Mouse (Mus musculus): ENCODE results near the gene Lcat.
"Not testable (repeated sequence)": the region's sequence is repeated elsewhere in the genome, so short reads cannot be mapped to it uniquely, and the experiment has no call there.

The Lcat gene

DNA sequence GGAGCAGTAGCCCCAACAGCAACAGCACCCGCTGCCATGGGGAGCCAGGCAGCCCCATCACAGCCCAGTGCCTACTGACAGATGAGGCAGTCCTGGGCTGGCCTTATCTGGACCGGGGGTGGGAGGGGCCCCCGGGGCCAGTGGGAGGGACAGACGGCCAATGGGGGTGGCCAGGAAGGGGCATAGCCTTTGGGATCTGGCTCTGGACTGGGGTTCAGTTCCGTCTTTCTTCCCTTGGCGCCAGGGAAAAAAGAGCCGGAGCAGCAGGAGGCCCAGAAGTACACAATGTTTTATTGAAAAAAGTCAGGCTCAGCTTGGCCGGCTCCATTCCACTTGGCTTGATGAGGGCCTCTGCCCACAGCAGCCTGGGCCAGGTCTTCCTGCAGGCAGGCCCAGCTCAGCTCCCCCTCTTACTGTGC, at the start of gene Lcat:
Gene Lcat (minus strand): TSS at position 62 of the 419 bp plus-strand sequence.
- no peak for DNase-seq

DNA sequence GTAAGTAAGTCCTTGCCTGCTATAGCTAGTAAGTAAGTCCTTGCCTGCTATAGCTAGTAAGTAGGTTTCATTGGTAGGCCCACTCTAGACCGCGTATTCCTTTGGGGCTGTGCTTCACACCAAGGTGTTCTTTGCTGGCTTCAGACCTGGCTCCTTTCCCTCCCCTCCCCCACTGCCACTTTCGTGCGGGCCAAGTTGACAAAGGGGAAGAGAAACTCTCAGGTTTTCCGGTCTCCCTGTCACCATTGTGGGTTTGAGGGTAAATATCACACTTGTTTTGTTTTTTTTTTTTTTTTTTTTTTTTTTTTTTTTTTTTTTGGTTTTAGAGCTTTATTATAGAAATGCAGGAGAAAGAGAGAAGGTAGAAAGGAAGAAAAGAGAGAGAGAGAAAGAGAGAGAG, 49.3 kb upstream of the Lcat start:
- DNase-seq: peak; percentile 87

GRCm38 (mm10) chr8:105991546-105991945, 48.4 kb upstream of the Lcat start:
- DNase-seq: no peak

DNA sequence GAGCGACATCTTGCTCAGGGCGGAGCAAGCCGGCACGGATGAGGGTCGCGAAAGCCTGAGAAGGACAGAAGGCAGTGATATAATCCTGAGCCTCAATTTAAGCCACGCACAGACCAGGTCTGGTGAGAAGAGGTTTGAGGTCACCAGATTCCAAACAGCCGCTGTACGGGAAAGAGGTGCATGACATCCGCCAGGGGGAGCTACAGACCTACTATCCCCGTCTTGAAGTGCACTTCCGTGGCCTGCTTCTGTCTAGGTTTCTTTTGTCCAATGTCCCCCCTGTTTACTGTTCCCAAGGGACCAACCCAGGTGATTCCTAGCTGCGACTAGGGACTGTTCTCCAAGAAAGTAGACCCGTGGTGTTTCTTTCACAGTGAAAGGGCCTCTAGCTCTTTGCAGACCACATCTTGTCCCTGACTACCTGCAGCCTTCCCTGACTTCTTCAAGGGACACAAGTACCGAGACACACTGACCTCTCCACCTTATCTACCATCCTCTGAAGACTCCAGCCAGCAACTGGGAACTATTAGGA, 47.7 kb upstream of the Lcat start, which contains the start of gene Dus2:
Gene Dus2 (plus strand): TSS at position 482 of the 532 bp plus-strand sequence.
- DNase-seq: peak; percentile 96

DNA sequence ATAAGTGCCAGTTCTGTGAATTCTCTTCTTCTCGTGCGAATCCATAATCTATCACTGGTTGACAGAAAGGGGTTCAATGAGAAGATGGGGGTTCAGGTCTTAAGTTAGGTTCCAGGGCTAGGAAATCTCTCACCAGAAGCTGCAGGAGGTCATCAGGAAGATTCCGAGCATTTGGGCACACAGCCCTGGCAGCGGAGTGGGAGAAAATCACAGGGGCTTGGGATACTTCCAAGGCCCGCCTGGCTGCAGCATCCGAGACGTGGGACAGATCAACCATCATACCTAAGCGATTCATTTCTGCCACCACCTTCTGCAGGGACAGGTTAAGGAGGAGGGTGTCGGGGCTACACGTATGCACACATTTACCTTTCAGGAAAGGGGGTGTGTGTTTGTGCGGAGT, 45.4 kb upstream of the Lcat start:
- DNase-seq: no peak

DNA sequence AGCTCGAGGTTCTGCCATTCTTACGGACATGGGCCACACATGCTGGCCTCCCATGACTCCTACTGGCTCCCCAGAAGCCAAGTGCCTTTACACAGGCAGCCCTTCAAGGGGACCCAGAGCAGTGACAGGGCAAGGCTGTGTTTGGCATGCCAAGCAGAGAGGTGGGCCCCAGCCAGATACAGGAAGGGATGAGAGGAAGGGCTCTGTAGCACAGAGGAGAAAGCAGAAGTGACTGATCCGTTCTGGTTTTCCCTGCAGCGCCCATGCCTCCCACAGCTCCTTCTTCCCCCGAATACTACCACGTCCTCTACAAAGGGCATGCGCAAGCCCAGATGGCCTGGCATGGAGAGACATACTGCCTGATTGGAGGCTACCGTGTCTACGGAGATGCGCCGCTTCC, 40.2 kb upstream of the Lcat start:
- DNase-seq: not testable (repeated sequence)

GRCm38 (mm10) chr8:105981146-105981545, 38.0 kb upstream of the Lcat start:
- no peak for DNase-seq

GRCm38 (mm10) chr8:105979325-105979724, 36.1 kb upstream of the Lcat start, which contains the start of gene Dpep3:
Dpep3 (minus strand) TSS chr8:105979429.
- DNase-seq: peak; percentile 32

GRCm38 (mm10) chr8:105975363-105975762, 32.2 kb upstream of the Lcat start:
- no peak for DNase-seq

- DNase-seq: no peak
These were observed 28.0 kb upstream of the Lcat start for GRCm38 (mm10) chr8:105971019-105971720.

DNA sequence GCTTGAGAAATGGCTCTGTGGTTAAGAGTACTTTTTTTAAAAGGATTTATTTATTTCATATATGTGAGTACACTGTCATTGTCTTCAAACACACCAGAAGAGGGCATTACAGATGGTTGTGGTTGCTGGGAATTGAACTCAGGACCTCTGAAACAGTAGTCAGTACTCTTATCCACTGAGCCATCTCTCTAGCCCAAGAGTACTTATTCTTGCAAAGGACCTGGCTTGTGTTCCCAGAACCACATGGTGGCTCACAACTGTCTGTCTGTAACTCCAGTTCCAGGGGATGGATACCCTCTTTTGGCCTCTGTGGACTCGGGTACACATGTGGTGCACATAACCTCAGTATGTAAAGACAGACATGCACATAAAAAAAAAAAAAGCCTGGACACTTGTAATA, 26.2 kb upstream of the Lcat start:
- no peak for DNase-seq

DNA sequence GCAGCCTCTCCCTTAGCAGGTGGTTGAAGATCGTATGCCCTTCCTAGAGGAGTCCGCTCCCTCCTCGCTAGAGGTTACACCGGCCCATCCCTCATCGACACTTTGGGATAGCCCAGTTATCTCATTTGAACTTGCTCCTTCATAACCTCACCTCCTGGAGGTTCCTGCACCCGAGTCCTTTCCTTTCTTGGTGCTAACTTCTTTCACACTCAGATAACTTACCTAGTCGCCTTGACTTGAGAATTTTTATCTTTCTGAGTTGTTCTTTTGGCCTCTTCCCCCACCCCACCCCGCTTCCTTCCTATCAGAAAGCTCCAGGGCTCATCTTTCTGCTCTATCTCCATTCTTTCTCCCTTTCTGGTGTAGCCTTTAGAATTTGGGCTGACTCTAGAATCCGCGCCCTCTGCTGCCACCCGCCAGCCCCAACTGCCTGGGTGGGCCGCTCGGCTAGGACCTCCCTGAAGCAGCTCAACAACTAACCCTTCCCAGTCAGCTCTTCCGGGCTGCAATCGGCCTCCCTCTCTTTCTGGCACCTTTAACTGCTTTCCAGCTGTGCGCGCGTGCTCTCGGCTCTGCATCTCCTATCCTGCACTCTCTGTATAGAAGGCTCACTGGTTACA, 23.6 kb upstream of the Lcat start:
- DNase-seq: peak; percentile 71

- DNase-seq: peak; percentile 91
These were observed 22.7 kb upstream of the Lcat start, which contains the start of gene Slc12a4 for GRCm38 (mm10) chr8:105965905-105966341. Slc12a4 (minus strand) TSS chr8:105966097.

DNA sequence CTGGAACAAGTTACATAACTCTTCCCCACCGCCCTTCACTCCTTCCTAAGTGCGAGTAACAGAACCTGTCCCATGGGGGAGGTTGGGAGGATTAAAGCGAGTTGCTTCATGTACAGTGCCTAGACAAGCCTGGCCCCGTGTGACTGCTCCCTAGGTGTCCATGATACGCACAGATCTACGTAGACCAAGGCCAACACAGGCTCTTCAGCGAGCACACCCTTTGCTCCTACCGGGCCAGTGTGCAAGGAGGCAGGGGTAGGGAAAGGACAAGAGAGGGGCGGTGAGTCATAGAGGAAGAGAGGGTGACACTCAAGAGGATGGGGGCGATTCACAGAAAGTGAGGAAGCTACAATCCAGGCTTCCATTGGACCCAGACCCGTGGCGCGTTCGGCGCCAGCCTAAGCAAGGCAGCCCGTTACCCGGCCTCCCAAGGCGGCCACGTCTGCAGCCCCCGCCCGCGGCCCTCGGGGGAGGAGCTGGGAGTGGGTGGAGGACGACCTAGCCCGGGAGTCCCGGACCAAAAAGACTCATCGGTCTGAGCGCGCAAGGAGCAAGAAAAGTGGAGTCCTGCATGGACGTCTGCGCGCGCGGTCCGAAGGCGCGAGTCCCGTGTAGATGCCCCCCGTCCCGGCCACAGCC, 22.2 kb upstream of the Lcat start:
- peak; percentile 77 for DNase-seq

- no peak for DNase-seq
These were observed 21.5 kb upstream of the Lcat start for GRCm38 (mm10) chr8:105964506-105965265.

GRCm38 (mm10) chr8:105961536-105961935, 18.4 kb upstream of the Lcat start:
- no peak for DNase-seq

- peak; percentile 50 for DNase-seq
These were observed 17.9 kb upstream of the Lcat start for GRCm38 (mm10) chr8:105961101-105961500.

DNA sequence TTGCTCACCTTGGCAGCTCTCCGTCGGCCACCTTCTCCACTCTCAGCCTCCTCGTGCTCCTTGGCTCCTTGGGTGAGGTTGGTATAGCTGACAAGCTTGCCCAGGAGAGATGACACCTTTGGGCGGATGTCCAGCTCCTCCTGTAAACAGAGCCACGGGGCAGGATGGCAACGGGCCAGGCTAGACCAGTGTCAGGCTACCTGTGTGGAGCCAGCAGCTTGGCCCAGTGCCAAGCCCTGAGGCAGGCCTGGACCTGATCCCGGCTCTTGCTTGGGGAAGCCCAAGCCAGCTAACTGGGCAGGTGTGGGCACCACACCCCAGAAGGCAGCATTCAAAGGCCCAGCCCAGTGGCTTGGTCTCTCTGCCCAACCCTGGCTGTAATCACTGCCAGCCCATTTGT, 16.2 kb upstream of the Lcat start:
- no peak for DNase-seq

DNA sequence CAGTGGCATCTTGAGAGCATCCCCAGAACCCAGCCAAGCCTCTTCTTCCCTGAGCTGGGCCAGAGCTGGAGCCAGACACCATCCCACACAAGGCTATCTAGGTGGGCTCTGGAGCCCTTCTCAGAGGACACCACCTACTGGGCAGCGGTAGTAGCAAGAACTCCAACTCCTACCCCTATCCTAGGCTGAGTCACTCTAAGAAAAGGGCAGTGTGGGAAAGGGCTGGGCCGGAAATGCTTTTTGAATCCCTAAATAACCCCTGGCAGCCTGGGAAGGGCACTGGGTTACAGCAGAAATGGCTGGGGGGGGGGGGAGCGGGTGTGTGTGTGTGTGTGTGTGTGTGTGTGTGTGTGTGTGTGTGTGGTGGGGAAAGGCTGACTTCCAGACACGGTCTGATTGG, 14.6 kb upstream of the Lcat start:
- no peak for DNase-seq

- no peak for DNase-seq
These were observed 13.4 kb upstream of the Lcat start for GRCm38 (mm10) chr8:105956556-105956955.

DNA sequence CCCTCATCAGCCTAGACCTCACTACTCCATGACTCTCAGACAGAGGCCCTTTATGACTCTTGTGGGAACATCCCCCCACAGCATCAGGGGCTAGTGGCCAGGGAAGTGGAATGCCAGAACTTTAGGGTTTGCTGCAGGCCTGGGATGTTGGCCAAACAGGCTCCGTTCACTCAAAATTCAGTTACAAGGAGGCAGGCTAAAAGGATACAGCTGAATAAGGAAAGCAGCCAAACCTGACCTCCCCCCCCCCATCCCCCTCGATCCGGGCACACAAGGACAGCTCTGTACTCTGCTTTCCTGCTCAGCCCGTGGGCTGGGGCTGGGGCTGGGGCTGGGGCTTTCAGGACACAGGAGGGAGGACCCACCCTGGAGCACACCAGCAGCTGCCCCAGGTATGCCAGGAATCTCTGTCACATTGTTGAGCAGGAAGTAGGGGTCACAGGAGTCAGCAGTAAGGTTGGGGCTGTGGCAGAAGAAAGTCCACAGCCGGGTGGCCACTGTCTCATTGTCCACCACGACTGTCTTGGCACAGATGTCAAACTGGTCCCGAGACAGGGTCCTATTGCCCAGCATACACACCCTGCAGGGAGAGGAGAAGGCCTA, 8.0 kb upstream of the Lcat start:
- no peak for DNase-seq

DNA sequence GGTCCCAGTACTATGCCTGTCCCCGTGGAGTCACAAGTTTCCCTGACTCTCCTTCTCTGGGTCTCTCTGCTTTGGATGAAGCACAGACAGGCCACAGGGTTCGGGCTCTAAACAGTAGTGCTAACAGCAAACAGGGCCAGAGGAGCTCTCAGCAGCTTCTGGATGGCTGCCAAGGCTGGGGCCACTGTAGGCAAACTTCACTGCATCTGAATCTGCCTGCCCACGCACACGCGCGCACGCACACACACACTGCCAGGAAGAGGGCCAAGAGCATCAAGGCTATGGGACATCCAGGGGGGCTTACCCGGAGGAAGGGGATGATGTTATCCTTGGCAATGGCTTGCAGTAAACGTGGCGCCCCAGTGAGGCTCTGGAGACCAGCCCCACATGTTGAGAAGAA, 6.2 kb upstream of the Lcat start:
- DNase-seq: no peak
